Mouse (Mus musculus) naive thymus-derived CD4-positive, alpha-beta T cell, adult 5 months (primary cell): ENCODE measurements around the gene Fah. TPM values are rescaled to one million over a fixed set of nuclear protein-coding genes. Genes with fewer than 3 reads are reported as not detected.

Experiments used
- polyA plus RNA-seq: library from polyadenylated mRNA; unstranded; fragments of 100-300 nt; shearing (Covaris generic); gene quantifications from one replicate; pipeline ENCODE4 v1.2.1, GENCODE M21; 2017

Fah gene
- polyA plus RNA-seq: 2.0 TPM

GRCm38 (mm10) chr7:84606293-84606749 lies at the start of gene Fah:
TSS of gene Fah (minus strand) at chr7:84606722.

Other genes with a start within 250 kb of the Fah start
- gene Arnt2, start 196.5 kb downstream of the Fah start, polyA plus RNA-seq: not detected
- gene Gm2115, start 77.8 kb downstream of the Fah start, polyA plus RNA-seq: not detected
- gene Zfand6, start 83.2 kb upstream of the Fah start, polyA plus RNA-seq: 250 TPM
- gene Olfr291, start 246.8 kb upstream of the Fah start, polyA plus RNA-seq: not detected